Mouse (Mus musculus) ES-Bruce4 (cell line): ENCODE results near the gene Chchd10.

Experiments used
- CTCF ChIP-seq: IDR thresholded peaks from one replicate; pipeline ENCODE4 v1.8.1; 2011; ENCODE audit warnings: low read depth, low read length
- EP300 ChIP-seq: IDR thresholded peaks from 2 replicates; pipeline ENCODE4 v1.6.1; 2011; ENCODE audit warnings: low read depth, low read length; ENCODE audit not compliant: insufficient read depth
- POLR2A ChIP-seq: IDR thresholded peaks from one replicate; pipeline ENCODE4 v1.8.1; 2011; ENCODE audit warnings: low read length; ENCODE audit not compliant: insufficient read depth

- TF ChIP-seq POLR2A (no peak), CTCF (no peak), EP300 (0 out of 2 replicates have a peak, but pooled peaks have one; percentile 53)
Measured at GRCm38 (mm10) chr10:75932081-75932678, 750 bp upstream of the Chchd10 start.
